Mouse (Mus musculus) heart, embryonic 10.5 days (tissue): Measurements from ENCODE around the gene Sfn. TPM values are rescaled to one million over a fixed set of nuclear protein-coding genes. Genes with fewer than 3 reads are reported as not detected.

Experiments
- DNase-seq: peaks from one replicate; pipeline ENCODE4 v3.0.0-alpha.2; 2017; ENCODE audit warnings: low spot score
- H3K27ac ChIP-seq: fragments of 300-500 bp; sonication (generic); 2 replicates; pipeline ENCODE4 v1.5.1; 2016; ENCODE audit warnings: mild to moderate bottlenecking
- H3K27me3 ChIP-seq: fragments of 300-500 bp; sonication (generic); 2 replicates; pipeline ENCODE4 v1.6.1; 2016; ENCODE audit warnings: mild to moderate bottlenecking; ENCODE audit not compliant: poor library complexity, insufficient read depth, severe bottlenecking
- H3K36me3 ChIP-seq: fragments of 300-500 bp; sonication (generic); 2 replicates; pipeline ENCODE4 v1.6.1; 2016; ENCODE audit warnings: mild to moderate bottlenecking, moderate library complexity
- H3K4me1 ChIP-seq: fragments of 300-500 bp; sonication (generic); 2 replicates; pipeline ENCODE4 v1.6.1; 2016; ENCODE audit warnings: mild to moderate bottlenecking
- H3K4me3 ChIP-seq: fragments of 300-500 bp; sonication (generic); 2 replicates; pipeline ENCODE4 v1.5.1; 2016; ENCODE audit warnings: mild to moderate bottlenecking, moderate library complexity
- H3K9me3 ChIP-seq: fragments of 300-500 bp; sonication (generic); 2 replicates; pipeline ENCODE4 v1.6.1; 2016; ENCODE audit warnings: mild to moderate bottlenecking, moderate library complexity
- WGBS: fragments of 180-500 bp; shearing (Covaris S2); methylation state at CpG from one replicate; pipeline ENCODE4 v1.1.7; 2016; 5-methylcytosine and 5-hydroxymethylcytosine counted together
- microRNA-seq: library from miRNA; unstranded; fragments of <30 nt; microRNA quantifications from one replicate; pipeline ENCODE4, GENCODE M21; 2017
- polyA plus RNA-seq: library from polyadenylated mRNA; unstranded; fragments of >200 nt; fragmentation: Nextera tagmentation; extraction: Ambion mirVana; gene quantifications from 2 replicates; pipeline ENCODE4 v1.2.1, GENCODE M21; 2016

The Sfn gene
- polyA plus RNA-seq, 1 experiment from 2014 or later = 12.9 TPM

GRCm38 (mm10) chr4:133563123-133563571 is 38.8 kb downstream of the Sfn start:
- 0 out of 2 replicates have a peak, but pooled peaks cover 3% of the 10 kb centered on the region for H3K9me3 ChIP-seq
- WGBS = 75% methylated on average over 11 of the region's 11 CpGs
- no peak overlapping the region for H3K4me3 ChIP-seq
- no peak for DNase-seq
- no peaks in the 10 kb centered on the region for H3K4me1 ChIP-seq
- no peaks in the 10 kb centered on the region for H3K27me3 ChIP-seq
- no peak overlapping the region for H3K27ac ChIP-seq
- no peaks in the 10 kb centered on the region for H3K36me3 ChIP-seq

GRCm38 (mm10) chr4:133561622-133562021 is 40.3 kb downstream of the Sfn start:
- H3K27me3 ChIP-seq = no peaks in the 10 kb centered on the region
- 72% methylated on average over 4 of the region's 4 CpGs for WGBS
- no peak overlapping the region for H3K4me3 ChIP-seq
- 0 out of 2 replicates have a peak, but pooled peaks cover 6% of the 10 kb centered on the region for H3K4me1 ChIP-seq
- no peak for DNase-seq
- 0 out of 2 replicates have a peak, but pooled peaks cover 3% of the 10 kb centered on the region for H3K9me3 ChIP-seq
- no peak overlapping the region for H3K27ac ChIP-seq
- no peaks in the 10 kb centered on the region for H3K36me3 ChIP-seq

GRCm38 (mm10) chr4:133559846-133560245 is 42.1 kb downstream of the Sfn start:
- 71% methylated on average over 4 of the region's 4 CpGs for WGBS
- no peak for DNase-seq
- H3K27me3 ChIP-seq = no peaks in the 10 kb centered on the region
- 0 out of 2 replicates have a peak, but pooled peaks cover 3% of the 10 kb centered on the region for H3K9me3 ChIP-seq
- H3K27ac ChIP-seq = no peak overlapping the region
- no peaks in the 10 kb centered on the region for H3K36me3 ChIP-seq
- 0 out of 2 replicates have a peak, but pooled peaks cover 6% of the 10 kb centered on the region for H3K4me1 ChIP-seq
- no peak overlapping the region for H3K4me3 ChIP-seq

DNA sequence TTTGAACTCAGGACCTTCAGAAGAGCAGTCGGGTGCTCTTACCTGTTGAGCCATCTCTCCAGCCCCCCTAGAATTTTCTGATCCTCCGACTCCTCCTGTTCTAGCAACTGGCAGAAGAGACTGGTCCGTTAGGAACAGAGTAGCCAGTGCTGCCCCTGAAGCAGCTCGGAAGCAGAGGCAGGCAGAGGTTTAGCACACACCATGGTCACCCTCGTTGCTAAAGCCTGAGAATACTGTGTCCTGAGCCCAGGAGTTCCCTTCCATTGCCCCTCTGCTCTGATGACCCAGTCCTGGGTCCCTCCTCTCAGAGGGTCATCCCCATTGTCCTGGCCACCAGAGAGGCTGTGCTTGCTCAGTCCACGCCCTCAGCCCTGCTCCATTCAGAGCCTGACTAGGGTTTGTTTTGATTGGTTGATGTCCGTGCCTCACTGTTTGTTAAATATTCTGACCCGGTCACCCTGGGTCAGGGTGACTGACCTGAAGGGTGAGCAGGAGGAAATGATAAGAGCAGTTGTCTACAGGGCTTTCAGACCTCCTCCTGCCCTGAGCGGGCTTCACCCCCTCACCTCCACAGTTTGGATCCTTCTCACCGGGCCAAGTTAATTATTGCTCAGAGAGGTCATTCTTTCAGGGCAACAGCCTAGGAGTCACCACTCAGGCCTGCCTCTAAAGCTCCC is 44.8 kb downstream of the Sfn start:
- Histone ChIP-seq H3K27ac (no peak overlapping the region), H3K4me1 (peaks cover 28% of the 10 kb centered on the region), H3K4me3 (no peak overlapping the region), H3K27me3 (0 out of 2 replicates have a peak, but pooled peaks cover under 1% of the 10 kb centered on the region), H3K36me3 (no peaks in the 10 kb centered on the region), H3K9me3 (no peaks in the 10 kb centered on the region)
- DNase-seq = no peak
- 39% methylated on average over 10 of the region's 10 CpGs for WGBS

GRCm38 (mm10) chr4:133553448-133554330 is 48.3 kb downstream of the Sfn start:
- 62% methylated on average over 19 of the region's 19 CpGs for WGBS

DNA sequence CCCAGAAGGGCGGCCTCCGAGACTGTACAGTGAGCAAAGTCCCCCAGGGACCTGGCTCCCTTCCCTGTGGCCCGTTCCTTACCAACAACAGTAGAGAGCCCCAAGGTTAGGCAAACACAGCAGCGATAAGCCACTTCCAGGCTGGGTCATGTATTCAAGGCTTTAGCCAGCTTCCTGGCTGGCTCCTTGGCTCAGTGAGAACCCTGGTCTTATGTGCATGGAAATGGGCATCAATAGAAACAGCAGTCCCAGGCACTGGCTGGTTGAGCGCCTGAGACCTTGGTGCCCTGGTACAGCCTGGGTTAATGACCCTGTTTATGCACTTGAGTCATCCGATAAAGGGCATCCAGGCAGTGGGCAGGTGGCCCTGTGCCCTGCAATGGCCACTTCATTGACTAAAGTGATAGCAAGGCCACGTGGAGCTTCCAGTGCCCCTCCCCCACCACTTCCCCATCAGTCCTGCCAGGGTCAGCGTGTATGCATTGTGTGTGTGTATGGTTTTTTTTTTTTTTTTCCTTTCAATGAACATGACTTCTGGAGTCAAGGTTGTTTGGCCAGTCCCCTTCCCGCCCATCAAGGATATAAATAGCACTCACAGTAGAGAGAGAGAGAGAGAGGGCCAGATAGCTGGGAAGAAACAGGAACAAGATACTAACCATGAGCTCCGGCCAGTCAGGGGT is 49.1 kb downstream of the Sfn start, which contains the start of gene Nr0b2:
TSS of gene Nr0b2 (plus strand) at position 609 of the 680 bp plus-strand sequence.
- Histone ChIP-seq H3K9me3 (no peaks in the 10 kb centered on the region), H3K4me3 (peak within 1 kb of the TSS; percentile 47), H3K4me1 (peaks cover 31% of the 10 kb centered on the region), H3K27me3 (peaks cover 12% of the 10 kb centered on the region; the same call in 1 of the 2 replicates), H3K36me3 (no peaks in the 10 kb centered on the region), H3K27ac (peak within 1 kb of the TSS; percentile 85)
- 48% methylated on average over 10 of the region's 10 CpGs for WGBS
- DNase-seq = no peak

More at GRCm38 (mm10) chr4:133553448-133554330, 48.3 kb downstream of the Sfn start:
- Histone ChIP-seq H3K4me1 (peaks cover 31% of the 10 kb centered on the region), H3K36me3 (no peaks in the 10 kb centered on the region), H3K27ac (peak overlapping the region; percentile 85), H3K27me3 (peaks cover 12% of the 10 kb centered on the region; the same call in 1 of the 2 replicates), H3K4me3 (peak overlapping the region; percentile 47), H3K9me3 (no peaks in the 10 kb centered on the region)
- DNase-seq = no peak

DNA sequence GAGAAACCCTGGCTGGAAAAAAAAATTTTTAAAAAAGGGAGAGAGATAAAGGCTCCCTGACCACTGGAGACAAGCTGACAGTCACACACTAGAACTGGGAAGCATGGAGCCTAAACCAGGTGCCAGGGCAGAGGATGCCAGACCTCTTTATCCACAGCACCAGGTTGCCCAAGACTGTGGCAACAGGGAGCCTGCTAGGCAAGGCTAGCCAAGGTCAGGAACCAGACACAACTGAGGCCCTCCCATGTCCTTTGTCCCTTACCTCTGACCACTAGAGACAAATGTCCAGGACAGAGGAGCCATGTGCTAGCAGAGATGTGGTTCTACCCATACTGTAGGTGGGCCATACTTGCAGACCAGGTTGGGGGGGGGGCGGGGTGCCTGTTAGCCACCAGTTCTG is 49.9 kb downstream of the Sfn start:
- WGBS = 89% methylated on average over 1 of the region's 1 CpGs
- Histone ChIP-seq H3K4me3 (no peak overlapping the region), H3K9me3 (no peaks in the 10 kb centered on the region), H3K27me3 (peaks cover 12% of the 10 kb centered on the region; the same call in 1 of the 2 replicates), H3K27ac (no peak overlapping the region; the same call in 1 of the 2 replicates), H3K36me3 (no peaks in the 10 kb centered on the region), H3K4me1 (peaks cover 25% of the 10 kb centered on the region)
- no peak for DNase-seq

Small RNA genes within 50 kb of the gene (microRNA-seq; reads per million reads assigned to microRNA genes)
- not detected for gene Gm23158

Other genes starting within 250 kb of the Sfn start
- gene Wdtc1, start 248.7 kb downstream of the Sfn start, polyA plus RNA-seq = 13.4 and 14.2 TPM in 2 replicates
- 7.6 and 8.2 TPM in 2 replicates for gene Slc9a1, start 232.5 kb downstream of the Sfn start, polyA plus RNA-seq
- gene Tent5b, start 122.0 kb downstream of the Sfn start, polyA plus RNA-seq = 0.90 and 1.5 TPM in 2 replicates
- gene Trnp1, start 103.6 kb downstream of the Sfn start, polyA plus RNA-seq = 0.60 and 0.96 TPM in 2 replicates
- 1.6 and 4.0 TPM in 2 replicates for gene Kdf1, start 83.2 kb downstream of the Sfn start, polyA plus RNA-seq
- gene Nudc, start 56.2 kb downstream of the Sfn start, polyA plus RNA-seq = 328 and 420 TPM in 2 replicates
- 4.9 and 8.9 TPM in 2 replicates for gene Nr0b2, start 48.8 kb downstream of the Sfn start, polyA plus RNA-seq
- 7.1 and 9.6 TPM in 2 replicates for gene Gpatch3, start 27.4 kb downstream of the Sfn start, polyA plus RNA-seq
- gene Gpn2, start 17.8 kb downstream of the Sfn start, polyA plus RNA-seq = 18.2 and 22.1 TPM in 2 replicates
- gene Zdhhc18, start 48.0 kb upstream of the Sfn start, polyA plus RNA-seq = 1.6 and 2.9 TPM in 2 replicates
- gene Pigv, start 70.5 kb upstream of the Sfn start, polyA plus RNA-seq = 15.2 and 16.4 TPM in 2 replicates
- gene Arid1a, start 154.6 kb upstream of the Sfn start, polyA plus RNA-seq = 23.8 and 31.5 TPM in 2 replicates